Mouse (Mus musculus): ENCODE results near the gene Usp4.
A peak's percentile ranks its signal among the peaks of the same experiment; 100 is the strongest.

Gene Usp4

DNA sequence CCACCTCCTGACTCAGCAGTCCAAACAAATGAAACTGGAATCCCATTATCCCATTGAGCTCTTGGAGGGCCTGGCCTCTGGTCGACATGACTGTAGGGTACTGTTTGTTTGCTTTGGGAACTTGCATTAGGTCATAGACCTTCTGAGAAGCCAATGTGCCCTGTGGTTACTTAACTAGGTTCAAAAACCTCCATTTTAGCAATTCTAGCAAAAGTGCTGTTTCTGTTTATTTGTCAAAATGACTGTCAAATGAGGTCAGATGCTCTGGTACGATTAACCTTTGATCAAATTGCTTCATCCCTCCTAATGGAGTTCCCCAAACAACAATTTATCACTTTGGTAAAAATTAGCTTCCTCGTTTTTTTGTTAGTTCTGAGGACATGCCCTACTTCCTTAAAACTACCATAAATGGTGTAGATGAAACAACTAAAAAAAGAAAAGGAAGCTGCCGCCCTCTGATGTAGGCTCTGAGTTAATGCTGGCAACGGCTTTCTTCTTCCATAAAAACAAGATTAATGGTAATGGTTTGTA, 5.3 kb upstream of the Usp4 start:
- no peak for DNase-seq

GRCm38 (mm10) chr9:108343331-108343730, 4.3 kb upstream of the Usp4 start:
- DNase-seq, result no peak

DNA sequence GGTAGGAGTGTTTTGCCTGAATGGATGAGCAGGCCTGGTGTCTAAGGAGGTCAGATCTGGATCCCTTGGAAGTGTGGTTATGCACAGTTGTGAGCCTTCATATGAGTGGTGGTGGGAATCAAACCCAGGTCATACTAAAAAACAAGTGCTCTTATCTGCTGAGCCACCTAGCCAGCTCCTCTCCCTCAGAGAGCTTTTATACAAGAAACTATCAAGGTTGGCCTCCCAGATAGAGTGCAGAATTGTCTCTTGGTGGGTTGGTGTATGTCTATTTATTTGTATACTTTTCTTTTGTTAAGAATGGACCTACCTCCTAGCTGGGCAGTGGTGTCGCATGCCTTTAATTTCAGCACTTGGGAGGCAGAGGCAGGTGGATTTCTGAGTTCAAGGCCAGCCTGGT, 3.8 kb upstream of the Usp4 start:
- no peak for DNase-seq

GRCm38 (mm10) chr9:108344471-108344870, 3.2 kb upstream of the Usp4 start:
- no peak for DNase-seq

- no peak for DNase-seq
Measured at GRCm38 (mm10) chr9:108347024-108347423, 629 bp upstream of the Usp4 start.

DNA sequence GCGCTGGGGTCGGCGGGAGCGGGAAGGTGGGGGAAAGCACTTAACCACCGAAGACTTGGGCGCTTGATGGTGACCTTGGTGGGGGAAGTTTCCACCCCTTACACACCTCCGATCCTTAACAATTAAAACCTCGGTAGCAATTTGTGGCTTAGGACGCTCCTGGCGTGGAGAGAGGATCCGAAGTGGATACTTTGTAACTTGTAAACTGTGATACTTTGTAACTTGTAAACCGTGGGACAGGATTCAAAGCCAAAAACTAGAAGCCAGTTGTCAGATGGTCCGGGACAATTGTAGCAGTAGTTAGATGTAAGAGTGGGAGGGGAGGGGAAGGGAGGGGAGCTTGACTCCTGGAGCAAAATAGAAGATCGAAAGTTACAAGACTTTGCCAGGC, 632 bp downstream of the Usp4 start:
- no peak for DNase-seq

DNA sequence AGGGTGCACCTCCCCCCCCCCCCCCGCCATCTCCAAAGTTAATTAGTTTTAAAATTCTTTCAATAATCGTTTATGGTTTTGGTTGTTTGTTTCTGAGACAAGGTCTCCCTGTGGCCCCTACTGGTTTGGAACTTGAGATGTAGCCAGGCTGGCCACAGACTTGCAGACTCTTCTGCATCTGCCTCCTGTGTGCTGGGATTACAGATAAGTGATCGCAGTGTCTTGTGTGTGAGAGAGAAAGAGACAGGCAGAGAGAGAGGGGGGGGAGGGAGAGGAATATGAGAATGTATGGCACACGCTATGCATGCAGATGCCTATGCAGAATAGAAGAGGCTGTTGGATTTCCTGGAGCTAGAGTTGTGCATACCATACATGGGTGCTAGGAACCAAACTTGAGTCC, 2.1 kb downstream of the Usp4 start:
- DNase-seq, result no peak

DNA sequence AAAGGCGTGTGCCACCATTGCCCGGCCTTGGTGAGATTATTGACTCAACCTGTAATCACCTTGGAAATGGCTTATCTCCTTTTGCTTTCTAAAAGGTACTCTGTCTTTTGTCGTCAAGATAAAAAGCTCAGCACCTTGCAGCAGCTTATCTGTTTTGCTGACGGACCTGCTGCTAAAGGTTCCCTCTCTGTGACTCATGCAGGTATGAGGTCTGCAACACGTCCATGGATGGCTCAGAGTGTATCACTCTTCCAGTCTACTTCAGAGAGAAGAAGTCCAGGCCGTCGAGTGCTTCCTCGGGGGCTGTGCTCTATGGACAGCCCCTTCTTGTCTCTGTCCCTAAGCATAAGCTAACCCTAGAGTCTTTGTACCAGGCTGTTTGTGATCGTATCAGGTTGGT, 30.6 kb downstream of the Usp4 start:
- DNase-seq, result no peak

GRCm38 (mm10) chr9:108378736-108379135, 31.1 kb downstream of the Usp4 start:
- DNase-seq, result no peak

- DNase-seq, result no peak
Measured at GRCm38 (mm10) chr9:108379294-108379693, 31.6 kb downstream of the Usp4 start.

- no peak for DNase-seq
Measured at GRCm38 (mm10) chr9:108381382-108381781, 33.7 kb downstream of the Usp4 start.

DNA sequence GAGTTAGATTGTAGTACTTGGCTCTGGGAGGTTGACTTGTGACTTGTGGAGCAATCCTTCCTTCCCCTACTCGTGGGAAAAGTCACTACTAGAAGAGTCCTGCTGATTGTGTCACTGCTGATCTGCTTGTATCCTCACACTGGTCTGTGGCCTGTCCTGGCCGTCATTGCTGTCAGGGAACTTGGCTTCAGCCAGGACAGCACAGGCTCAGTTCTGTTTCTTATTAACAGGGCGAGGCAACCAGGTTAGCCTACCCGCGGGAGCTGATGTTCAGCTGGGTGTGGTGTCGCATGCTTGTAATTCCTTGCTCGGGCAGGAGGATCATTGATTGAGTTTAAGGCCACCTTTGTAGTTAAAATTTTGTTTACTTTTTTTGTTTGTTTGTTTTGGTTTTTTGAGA, 37.4 kb downstream of the Usp4 start:
- DNase-seq, result no peak

GRCm38 (mm10) chr9:108386816-108387215, 39.2 kb downstream of the Usp4 start:
- DNase-seq, result no peak

DNA sequence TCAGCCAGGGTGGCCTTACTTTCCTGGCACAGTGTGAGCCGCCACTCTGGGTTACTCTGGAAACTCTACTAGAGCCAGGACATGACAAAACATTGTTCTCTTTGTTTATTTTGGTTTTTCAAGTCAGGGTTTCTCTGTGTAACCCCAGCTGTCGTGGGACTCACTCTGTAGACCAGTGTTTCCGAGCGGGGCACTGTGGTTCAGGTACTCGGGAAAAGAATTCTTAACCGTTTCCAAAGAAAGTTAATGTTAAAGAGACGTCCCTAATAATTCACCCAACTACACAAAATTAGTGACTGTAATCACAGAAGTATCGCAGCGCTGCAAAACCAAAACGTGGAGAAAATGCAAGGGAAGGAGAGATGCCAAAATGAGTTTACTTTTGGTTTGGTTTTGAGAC, 40.9 kb downstream of the Usp4 start:
- DNase-seq, result no peak

DNA sequence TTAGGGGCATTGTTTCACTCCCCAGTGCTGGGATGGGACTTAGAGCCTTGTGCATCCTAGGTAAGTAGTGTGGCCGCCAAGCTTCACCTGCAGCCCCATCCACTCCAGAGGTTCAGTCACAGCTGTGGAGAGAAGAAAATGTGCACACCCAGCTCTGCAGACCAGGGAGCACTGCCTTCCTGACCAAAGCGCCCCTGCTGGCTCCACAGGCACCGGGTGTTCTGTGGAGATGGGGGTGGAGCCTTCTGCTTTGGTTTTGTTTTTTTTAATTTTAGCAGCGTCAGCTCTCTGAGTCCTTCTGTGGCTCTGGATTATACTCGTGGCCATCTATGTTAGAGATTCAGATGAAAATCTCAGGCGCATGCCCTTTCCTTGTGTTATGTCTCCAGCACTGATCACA, 41.6 kb downstream of the Usp4 start:
- no peak for DNase-seq

DNA sequence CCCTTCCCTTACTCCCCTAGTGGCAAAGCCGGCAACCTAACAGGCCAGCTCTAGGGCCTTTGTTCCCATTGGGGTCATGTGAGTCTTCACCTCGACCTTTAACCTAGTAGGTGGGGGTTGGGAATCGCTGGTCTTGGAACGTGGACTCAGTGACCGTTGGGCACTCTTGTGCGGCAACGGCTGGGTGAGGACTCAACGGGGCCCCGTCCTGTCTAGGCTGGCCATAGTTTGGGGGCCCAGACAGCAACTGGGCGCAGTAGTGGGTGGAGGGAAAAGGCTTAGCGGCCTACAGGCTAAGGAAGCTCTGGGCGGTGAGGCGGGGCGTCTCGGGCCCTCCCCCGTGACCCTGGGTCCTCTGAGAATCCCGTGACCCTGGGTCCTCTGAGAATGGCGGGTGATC, 45.0 kb downstream of the Usp4 start, which contains the start of gene 1700102P08Rik:
1700102P08Rik (plus strand) TSS at position 130 of the 400 bp plus-strand sequence.
- peak; percentile 90 for DNase-seq

DNA sequence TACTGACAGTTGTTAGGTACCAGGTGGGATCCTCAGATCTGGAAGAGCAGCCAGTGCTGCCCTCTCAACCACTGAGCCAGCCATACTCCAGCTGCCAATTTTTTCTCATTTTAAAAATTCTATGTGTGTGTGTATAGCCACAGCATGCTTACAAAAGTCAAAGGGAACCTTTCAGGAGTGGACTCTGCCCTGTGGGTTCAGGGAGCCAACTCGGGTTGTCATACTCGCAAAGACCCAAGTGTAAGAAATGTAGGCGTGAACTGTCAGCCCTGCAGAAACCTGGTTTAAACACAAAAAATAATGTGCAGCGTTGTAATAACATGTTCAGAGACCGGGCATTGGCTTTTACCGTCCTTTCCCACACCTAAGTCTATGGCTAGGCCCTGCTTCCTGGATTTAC, 46.5 kb downstream of the Usp4 start:
- no peak for DNase-seq

DNA sequence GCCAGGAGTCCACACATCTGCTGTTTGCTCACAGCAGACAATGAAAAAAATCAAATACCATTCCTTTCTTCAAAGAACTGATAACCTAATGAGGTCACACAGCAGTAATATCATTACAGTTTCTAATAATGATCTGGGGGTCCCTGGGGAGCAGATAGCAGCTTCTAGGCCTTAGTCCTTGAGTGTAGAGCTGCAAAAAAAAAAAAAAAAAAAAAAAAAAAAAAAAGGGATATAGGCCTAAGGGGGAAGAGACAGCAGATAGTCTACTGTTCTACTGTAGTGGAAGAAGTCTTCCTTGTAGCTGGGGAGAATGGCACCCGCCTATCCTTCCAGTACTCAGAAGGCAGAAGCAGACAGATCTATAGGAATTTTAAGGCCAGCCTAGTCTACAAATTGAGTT, 47.8 kb downstream of the Usp4 start:
- DNase-seq, result no peak

GRCm38 (mm10) chr9:108398324-108398723, 50.7 kb downstream of the Usp4 start:
- DNase-seq, result peak; percentile 72

DNA sequence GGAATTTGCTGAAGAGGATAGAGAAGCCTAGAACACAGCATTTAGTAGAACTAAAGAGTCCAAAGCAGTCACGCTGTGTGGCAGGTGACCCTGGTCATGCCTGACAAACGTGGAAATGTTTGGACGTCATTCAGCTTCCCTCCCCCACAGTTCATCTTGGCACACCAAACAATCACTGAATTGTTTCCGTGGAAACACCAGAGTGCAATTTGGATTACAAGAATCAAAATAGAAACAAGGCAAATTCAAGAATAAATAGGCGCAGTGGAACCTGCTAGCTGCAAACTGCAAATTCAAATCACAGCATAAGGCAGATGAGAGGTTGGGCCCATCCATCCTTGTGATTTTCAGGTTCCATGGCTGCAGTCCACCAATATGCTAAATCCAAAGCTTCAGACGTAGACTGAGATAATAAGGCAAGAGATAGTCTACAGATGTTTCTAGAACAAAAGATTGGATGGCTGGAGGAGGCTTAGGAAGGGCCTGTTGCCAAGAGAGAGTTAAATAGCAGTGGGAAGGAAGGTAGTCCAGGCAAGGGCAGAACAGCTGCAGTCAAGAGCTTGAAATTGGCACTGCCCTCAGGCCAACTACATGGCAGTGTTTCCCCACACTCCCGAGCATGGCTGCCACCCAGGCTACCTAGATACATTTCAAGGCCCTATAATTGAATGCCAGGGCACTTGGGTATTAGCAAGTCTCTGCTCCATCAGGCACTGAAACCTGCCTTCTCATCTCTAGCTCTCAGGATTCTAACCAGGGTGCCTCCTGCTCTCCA, 53.7 kb downstream of the Usp4 start:
- peak; percentile 95 for DNase-seq

DNA sequence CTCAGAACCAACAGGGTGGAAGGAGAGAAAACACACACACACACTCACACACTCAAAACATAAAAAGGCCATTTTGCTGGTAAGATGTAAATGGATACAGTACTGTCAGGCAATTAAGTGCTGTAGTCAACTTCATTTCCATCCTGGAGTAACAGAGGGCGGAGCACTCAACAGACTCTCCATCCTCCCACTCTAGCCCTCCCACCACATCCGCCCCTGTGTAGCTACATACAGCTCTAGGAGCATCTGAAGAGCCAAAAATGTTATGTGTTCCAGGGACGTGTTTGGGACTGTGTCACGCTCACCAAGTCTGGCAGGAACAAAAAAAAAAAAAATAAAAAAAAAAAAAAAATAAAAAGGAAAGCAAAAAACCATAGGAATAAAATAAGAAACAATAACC, 55.4 kb downstream of the Usp4 start:
- no peak for DNase-seq

DNA sequence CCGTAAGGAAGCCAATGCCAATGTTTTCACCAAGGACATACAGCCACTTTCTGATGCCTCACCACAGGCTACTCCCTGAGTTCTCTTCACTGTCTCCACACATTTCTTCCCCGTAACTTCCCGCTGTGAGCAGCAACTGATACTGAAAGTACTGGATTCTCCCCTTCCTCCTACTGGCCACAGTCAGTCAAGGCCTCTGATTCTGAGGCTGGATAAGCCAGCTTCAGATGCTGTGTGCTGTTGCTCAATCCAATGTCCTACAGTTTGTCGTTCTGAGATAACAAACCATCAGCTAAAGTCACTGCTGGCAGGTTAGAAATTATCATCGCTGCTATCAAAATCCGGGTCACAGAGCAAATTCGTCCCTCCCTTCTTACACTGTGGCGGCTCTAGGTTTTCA, 56.8 kb downstream of the Usp4 start:
- no peak for DNase-seq

DNA sequence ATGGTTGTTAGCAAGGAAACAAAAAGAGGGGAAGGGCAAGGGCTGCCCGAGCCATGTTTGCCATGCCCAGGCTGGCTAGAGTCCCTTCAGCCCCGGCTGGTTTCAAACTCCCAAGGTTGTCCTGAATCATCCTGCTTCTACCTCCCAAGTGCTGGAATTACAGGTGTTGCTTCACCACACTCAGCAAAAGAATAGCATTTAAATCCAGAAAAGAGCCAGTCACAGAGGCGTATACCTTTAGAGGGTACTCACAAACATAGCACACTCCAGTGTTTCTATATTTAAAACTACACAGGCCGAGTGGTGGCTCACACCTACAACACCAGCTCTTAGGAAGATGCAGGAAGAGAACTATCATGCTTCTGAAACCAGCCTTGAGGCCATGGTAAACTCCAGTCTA, 61.9 kb downstream of the Usp4 start:
- DNase-seq, result no peak

DNA sequence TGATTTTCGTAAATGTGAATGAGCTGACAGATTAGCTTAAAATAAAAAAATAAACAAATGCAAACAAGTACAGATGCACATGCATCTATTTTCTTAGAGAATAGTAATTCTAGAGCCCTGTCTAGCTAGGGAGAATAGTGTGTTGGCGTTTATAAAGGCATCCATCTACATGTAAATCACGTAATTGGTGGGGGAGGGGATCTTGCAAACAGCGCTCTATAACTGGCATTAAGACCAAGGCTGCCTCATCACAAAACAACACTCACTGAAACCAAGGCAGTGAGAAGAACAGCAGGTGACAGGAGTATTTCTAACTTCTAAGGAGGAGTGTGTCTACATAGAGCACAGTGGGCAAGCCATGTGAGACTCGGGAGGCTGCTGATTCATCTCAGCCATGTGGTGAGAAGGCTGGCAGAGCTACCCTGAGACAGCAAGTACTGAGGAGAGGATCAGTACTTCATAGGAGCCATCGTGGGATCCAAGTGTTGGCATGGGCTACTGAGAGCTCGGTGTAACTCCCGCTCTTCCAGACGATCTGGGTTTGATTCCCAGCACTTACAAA, 63.8 kb downstream of the Usp4 start:
- no peak for DNase-seq

GRCm38 (mm10) chr9:108412221-108412620, 64.6 kb downstream of the Usp4 start:
- no peak for DNase-seq
